Mouse (Mus musculus): ENCODE measurements at regions not wholly inside any gene's neighbourhood (a gene's known extent, or its start where the extent isn't known, plus 50 kb on each side); places are given as distances from the start of the nearest gene placed in this dataset.

DNA sequence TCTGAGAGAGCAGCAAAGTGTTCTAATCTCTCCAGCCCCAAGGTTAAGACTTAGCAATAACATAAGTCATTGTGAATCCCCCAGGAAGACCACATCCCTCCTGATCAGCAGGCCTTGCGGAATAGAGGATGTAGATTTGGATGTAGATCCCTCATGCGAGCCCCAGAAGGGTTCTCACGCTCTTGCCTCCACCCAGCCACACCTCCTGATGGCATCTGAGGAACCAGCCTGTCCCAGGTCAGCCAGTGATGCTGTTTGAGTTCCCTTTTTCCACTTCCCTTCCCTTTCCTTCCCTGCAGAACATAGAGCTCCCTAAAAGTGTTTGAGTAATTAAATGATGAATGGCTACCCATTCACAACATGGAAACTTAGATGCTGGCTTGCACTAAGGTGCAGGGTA, 124.1 kb downstream of the Katnal1 start:
- TF ChIP-seq CTCF (IDR thresholded peaks at IDR 0.05; ENCODE audit: low read depth) (no peak), EP300 (IDR thresholded peaks at IDR 0.05; ENCODE audit: low read depth) (no peak)

Data from liver, embryonic 14.5 days (tissue).